Mouse (Mus musculus): Measurements from ENCODE around the gene Crat. TPM values are rescaled to one million over a fixed set of nuclear protein-coding genes. Genes with fewer than 3 reads are reported as not detected.
A peak's percentile ranks its signal among the peaks of the same experiment; 100 is the strongest.

The Crat gene
- polyA plus RNA-seq, 2 experiments, result 15.0 to 27.4 TPM

DNA sequence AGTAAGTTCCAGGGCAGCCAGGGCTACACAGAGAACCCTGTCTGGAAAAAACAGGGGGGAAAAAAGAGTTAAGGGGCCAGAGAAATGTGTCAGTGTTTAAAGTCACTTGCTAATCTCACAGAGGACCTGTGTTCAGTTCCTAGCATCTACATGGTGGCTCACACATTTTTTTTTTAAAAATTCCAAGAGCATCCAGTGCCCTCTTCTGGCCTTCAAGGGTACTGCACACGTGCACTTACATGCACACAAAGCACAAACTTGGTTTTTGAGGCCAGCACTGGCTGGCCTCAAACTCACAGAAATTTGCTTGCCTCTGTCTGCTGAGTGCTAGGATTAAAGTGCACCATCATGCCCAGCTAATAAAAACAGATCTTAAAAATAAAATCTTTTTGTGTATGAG lies 34.9 kb upstream of the Crat start:
- no peak for DNase-seq (ENCODE audit: low read depth in 3 of 3, low spot score in 3 of 3)
- ATAC-seq (ENCODE audit: insufficient read depth), result no peak
- WGBS (ENCODE audit: insufficient replicate concordance), result 61% methylated on average over 1 of the region's 1 CpGs

DNA sequence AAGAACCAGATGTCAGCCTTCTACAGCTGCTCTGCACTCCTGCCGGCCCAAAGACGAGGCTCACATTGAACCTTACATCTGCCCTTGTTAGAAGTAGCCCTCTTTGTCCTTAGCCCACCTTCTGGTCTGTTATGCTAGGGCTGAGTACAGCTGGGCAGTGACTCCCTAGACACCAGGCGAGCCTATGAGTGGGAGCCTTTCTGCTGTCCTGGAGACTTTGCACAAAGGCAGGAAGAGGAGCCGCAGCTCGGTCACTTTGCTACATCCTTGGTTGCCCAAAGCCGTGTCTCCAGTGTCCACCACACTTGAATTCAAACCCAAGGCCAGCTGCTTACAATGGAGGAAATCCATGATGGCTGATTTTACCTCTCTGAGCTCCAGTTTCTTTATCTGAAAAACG lies 32.8 kb upstream of the Crat start:
- DNase-seq (ENCODE audit: low read depth in 3 of 3, low spot score in 3 of 3) (no peak), ATAC-seq (ENCODE audit: insufficient read depth) (no peak)
- Histone ChIP-seq H3K4me3 (ENCODE audit: insufficient read depth in 1 of 2, low read depth in 2 of 2, low read length in 2 of 2) (no peak overlapping the region), H3K4me2 (ENCODE audit: low read depth) (no peak overlapping the region), H3K27me3 (ENCODE audit: control insufficient read depth, insufficient read depth, low read length) (no peaks in the 10 kb centered on the region), H3K4me1 (replicated peaks; ENCODE audit: control insufficient read depth in 2 of 2, insufficient read depth in 2 of 2, low read length in 1 of 2) (peaks cover 0 to 6% of the 10 kb centered on the region in 2 experiments; a peak in 2 of 4 replicates), H3K9ac (replicated peaks) (no peak overlapping the region), H3K27ac (no peak overlapping the region), H3K36me3 (replicated peaks; ENCODE audit: control insufficient read depth, insufficient read depth, low read depth) (peaks cover 22% of the 10 kb centered on the region), H3K9me3 (ENCODE audit: control insufficient read depth, low read length) (no peaks in the 10 kb centered on the region)
- TF ChIP-seq CTCF (IDR thresholded peaks at IDR 0.05; ENCODE audit: low read depth), result no peak
- no peak for TF ChIP-seq EP300 (IDR thresholded peaks at IDR 0.05; ENCODE audit: low read depth)
- 87% methylated on average over 7 of the region's 7 CpGs for WGBS (ENCODE audit: insufficient replicate concordance)

More for the DNA sequence above, 34.9 kb upstream of the Crat start:
- Histone ChIP-seq H3K9ac (replicated peaks) (no peak overlapping the region), H3K27me3 (ENCODE audit: control insufficient read depth, insufficient read depth, low read length) (no peaks in the 10 kb centered on the region), H3K4me1 (replicated peaks; ENCODE audit: control insufficient read depth in 2 of 2, insufficient read depth in 2 of 2, low read length in 1 of 2) (peaks cover 0 to 1% of the 10 kb centered on the region in 2 experiments; a peak in 1 of 4 replicates), H3K27ac (no peak overlapping the region), H3K4me3 (ENCODE audit: insufficient read depth in 1 of 2, low read depth in 2 of 2, low read length in 2 of 2) (no peak overlapping the region), H3K9me3 (ENCODE audit: control insufficient read depth, low read length) (no peaks in the 10 kb centered on the region), H3K4me2 (ENCODE audit: low read depth) (no peak overlapping the region), H3K36me3 (replicated peaks; ENCODE audit: control insufficient read depth, insufficient read depth, low read depth) (peaks cover 18% of the 10 kb centered on the region)
- TF ChIP-seq CTCF (IDR thresholded peaks at IDR 0.05; ENCODE audit: low read depth) (peak; percentile 67), EP300 (IDR thresholded peaks at IDR 0.05; ENCODE audit: low read depth) (no peak)

DNA sequence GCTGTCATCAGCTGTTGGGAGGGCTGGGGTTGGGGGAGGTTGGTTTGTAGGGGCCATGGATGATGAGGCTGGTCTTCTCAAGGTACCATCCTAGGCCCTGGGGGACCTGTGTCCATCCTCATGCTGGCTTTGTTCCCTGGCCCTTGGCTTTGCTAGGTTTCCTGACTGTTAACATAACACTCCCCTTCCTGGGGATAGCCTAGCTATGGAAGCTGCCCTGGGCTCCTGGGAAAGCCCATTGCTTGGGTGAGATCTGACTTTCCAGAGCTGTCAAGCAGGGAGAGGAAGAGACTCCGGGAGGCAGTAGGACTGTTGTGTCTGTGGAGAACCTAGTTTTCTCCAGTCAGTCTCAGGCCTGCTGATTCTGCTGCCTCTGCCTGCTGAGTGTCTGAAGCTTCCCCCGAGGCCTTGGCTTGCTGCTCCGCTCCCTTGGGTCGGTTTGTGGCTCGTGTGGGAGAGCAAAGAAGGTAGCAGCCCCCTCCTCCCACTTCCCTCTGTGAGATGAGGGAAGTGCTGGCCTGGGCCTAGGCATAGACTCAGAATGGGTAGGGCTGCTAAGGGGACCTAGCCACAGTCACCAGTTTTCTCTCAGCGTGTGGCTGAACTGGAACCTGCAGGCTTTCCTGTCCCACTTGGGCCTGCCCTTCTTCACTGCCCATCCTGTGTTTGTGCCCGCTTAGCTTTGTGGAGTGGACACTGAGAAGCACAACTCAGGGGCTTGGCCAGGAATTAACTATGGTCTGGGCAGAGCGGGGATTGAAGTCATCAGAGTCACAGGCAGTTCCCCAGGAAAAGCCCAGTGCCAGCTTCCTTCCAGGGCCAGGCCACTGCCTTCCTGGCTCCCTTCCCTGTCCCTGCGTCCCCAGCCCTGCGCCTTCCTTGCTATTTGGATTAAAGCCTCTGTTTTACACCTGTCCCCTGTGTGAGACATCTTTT lies 31.5 kb upstream of the Crat start:
- Histone ChIP-seq H3K4me3 (ENCODE audit: insufficient read depth in 1 of 2, low read depth in 2 of 2, low read length in 2 of 2) (no peak overlapping the region), H3K36me3 (replicated peaks; ENCODE audit: control insufficient read depth, insufficient read depth, low read depth) (peaks cover 31% of the 10 kb centered on the region), H3K9me3 (ENCODE audit: control insufficient read depth, low read length) (no peaks in the 10 kb centered on the region), H3K4me2 (ENCODE audit: low read depth) (no peak overlapping the region), H3K27me3 (ENCODE audit: control insufficient read depth, insufficient read depth, low read length) (no peaks in the 10 kb centered on the region), H3K27ac (no peak overlapping the region), H3K4me1 (replicated peaks; ENCODE audit: control insufficient read depth in 2 of 2, insufficient read depth in 2 of 2, low read length in 1 of 2) (peaks cover 0 to 15% of the 10 kb centered on the region in 2 experiments; a peak in 2 of 4 replicates), H3K9ac (replicated peaks) (no peak overlapping the region)
- DNase-seq (ENCODE audit: low read depth in 3 of 3, low spot score in 3 of 3) (no peak), ATAC-seq (ENCODE audit: insufficient read depth) (no peak)
- TF ChIP-seq EP300 (IDR thresholded peaks at IDR 0.05; ENCODE audit: low read depth) (no peak), CTCF (IDR thresholded peaks at IDR 0.05; ENCODE audit: low read depth) (no peak)
- 57% methylated on average over 10 of the region's 10 CpGs for WGBS (ENCODE audit: insufficient replicate concordance)

DNA sequence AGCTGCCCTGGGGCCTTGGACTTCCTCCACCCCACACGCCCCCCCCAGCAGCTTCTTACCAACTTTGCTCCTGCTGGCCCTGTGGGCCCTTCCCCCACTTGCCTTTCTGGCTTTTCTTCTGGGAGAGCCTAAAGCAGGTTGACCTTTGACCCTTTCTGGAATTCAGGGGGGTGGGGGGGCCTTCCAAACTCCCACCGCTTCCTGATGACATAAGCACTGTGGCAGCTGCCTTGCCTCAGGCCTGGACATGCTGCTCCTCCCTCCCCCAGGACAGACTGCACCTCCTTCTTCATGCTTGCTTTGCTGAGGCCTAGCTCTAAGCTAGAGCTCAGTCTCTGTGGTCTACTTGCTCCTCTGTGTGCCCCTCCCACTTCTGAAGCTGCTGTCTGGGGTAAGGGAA lies 29.7 kb upstream of the Crat start:
- H3K9ac ChIP-seq (replicated peaks), result no peak overlapping the region
- no peaks in the 10 kb centered on the region for H3K9me3 ChIP-seq (ENCODE audit: control insufficient read depth, low read length)
- no peak overlapping the region for H3K4me3 ChIP-seq (ENCODE audit: insufficient read depth in 1 of 2, low read depth in 2 of 2, low read length in 2 of 2)
- peaks cover 3 to 25% of the 10 kb centered on the region in 2 experiments for H3K4me1 ChIP-seq (replicated peaks; ENCODE audit: control insufficient read depth in 2 of 2, insufficient read depth in 2 of 2, low read length in 1 of 2)
- no peak for DNase-seq (ENCODE audit: low read depth in 3 of 3, low spot score in 3 of 3)
- no peak for ATAC-seq (ENCODE audit: insufficient read depth)
- no peak overlapping the region for H3K4me2 ChIP-seq (ENCODE audit: low read depth)
- H3K27ac ChIP-seq, result no peak overlapping the region
- H3K27me3 ChIP-seq (ENCODE audit: control insufficient read depth, insufficient read depth, low read length), result no peaks in the 10 kb centered on the region
- TF ChIP-seq EP300 (IDR thresholded peaks at IDR 0.05; ENCODE audit: low read depth) (no peak), CTCF (IDR thresholded peaks at IDR 0.05; ENCODE audit: low read depth) (no peak)
- H3K36me3 ChIP-seq (replicated peaks; ENCODE audit: control insufficient read depth, insufficient read depth, low read depth), result peaks cover 35% of the 10 kb centered on the region
- WGBS (ENCODE audit: insufficient replicate concordance), result 76% methylated on average over 2 of the region's 2 CpGs

- Histone ChIP-seq H3K9me3 (ENCODE audit: control insufficient read depth, low read length) (no peaks in the 10 kb centered on the region), H3K27me3 (ENCODE audit: control insufficient read depth, insufficient read depth, low read length) (no peaks in the 10 kb centered on the region), H3K4me2 (ENCODE audit: low read depth) (no peak overlapping the region), H3K27ac (no peak overlapping the region), H3K9ac (replicated peaks) (no peak overlapping the region), H3K36me3 (replicated peaks; ENCODE audit: control insufficient read depth, insufficient read depth, low read depth) (peaks cover 37% of the 10 kb centered on the region), H3K4me1 (replicated peaks; ENCODE audit: control insufficient read depth in 2 of 2, insufficient read depth in 2 of 2, low read length in 1 of 2) (peaks cover 3 to 25% of the 10 kb centered on the region in 2 experiments), H3K4me3 (ENCODE audit: insufficient read depth in 1 of 2, low read depth in 2 of 2, low read length in 2 of 2) (no peak overlapping the region)
- TF ChIP-seq EP300 (IDR thresholded peaks at IDR 0.05; ENCODE audit: low read depth) (no peak), CTCF (IDR thresholded peaks at IDR 0.05; ENCODE audit: low read depth) (no peak)
- DNase-seq (ENCODE audit: low read depth in 3 of 3, low spot score in 3 of 3), result no peak
- ATAC-seq (ENCODE audit: insufficient read depth), result no peak
Observed at GRCm38 (mm10) chr2:30444450-30444849, 28.8 kb upstream of the Crat start.
